Mouse (Mus musculus) ES-E14 (cell line): ENCODE results near the gene Ddx42.

ENCODE experiments used
- CHD2 ChIP-seq: IDR thresholded peaks from 2 replicates; pipeline ENCODE4 v1.6.1; 2014; ENCODE audit warnings: mild to moderate bottlenecking, low read depth, low read length, inconsistent platforms
- HCFC1 ChIP-seq: IDR thresholded peaks from 2 replicates; pipeline ENCODE4 v1.6.1; 2012; ENCODE audit warnings: low read length, inconsistent platforms, borderline replicate concordance; ENCODE audit not compliant: insufficient read depth
- ZC3H11A ChIP-seq: IDR thresholded peaks from 2 replicates; pipeline ENCODE4 v1.6.1; 2012; ENCODE audit warnings: low read depth, mild to moderate bottlenecking, inconsistent platforms, low read length, borderline replicate concordance
- ZNF384 ChIP-seq: IDR thresholded peaks from 2 replicates; pipeline ENCODE4 v1.6.1; 2012; ENCODE audit warnings: low read depth, low read length, inconsistent platforms

GRCm38 (mm10) chr11:106193371-106194154, 23.2 kb upstream of the Ddx42 start:
- TF ChIP-seq HCFC1 (no peak; the same call in 1 of the 2 replicates), CHD2 (no peak), ZNF384 (no peak), ZC3H11A (no peak)
